Mouse (Mus musculus): Measurements from ENCODE around the gene Tia1.

DNA sequence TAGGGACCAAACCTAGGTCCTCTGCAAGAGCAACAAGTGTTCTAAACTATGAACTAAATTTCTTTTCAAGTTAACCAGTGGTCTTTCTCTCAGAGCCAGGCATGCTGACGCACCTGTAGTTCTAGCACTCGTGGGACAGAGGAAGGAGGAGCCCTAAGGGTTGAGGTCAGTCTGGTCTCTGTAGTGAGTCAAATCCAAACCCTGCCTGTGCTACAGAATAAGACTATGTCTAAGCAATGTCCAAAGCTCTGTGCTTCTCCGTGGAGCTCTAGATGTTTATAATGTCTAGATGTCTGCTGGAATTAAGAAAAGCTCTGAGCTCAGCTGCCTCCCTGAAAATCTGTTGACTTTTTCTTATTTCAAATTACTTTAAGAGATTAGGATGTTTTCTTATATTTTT lies 52.7 kb downstream of the Tia1 start:
- TF ChIP-seq POLR2A (IDR thresholded peaks at IDR 0.05; ENCODE audit: borderline replicate concordance, control insufficient read depth, low read depth, low read length) (no peak), CTCF (IDR thresholded peaks at IDR 0.05; ENCODE audit: control insufficient read depth, insufficient read depth, low read length) (no peak)
